8 mouse cellular contexts compared by ENCODE assay signal in the genomic region with DNA sequence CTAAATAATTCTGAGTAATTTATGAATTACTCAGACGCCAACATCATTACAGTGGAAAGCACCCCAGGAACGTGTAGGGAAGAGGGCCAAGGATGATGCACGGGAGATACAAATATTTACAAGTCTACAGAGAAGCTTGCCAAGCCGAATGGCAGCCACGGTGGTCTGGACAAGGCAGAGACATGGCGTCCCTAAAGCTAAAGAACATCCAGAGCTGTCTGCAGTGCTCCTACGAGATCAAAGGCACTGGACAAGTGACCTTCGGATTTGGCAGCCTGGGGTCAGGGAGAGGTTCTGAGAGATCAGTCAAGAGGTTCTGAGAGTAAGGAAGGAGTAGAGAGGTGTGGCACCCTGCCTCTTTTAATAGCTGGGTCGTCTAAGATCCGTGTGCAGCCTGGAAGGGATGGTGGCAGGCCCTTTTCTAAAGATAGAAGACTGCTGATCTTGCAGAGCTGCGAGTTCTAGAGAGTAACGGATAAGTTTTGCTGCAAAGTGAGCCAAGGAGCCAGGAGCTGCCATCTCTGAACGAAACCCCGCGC. TPM values are rescaled to one million over a fixed set of nuclear protein-coding genes. Genes with fewer than 3 reads are reported as not detected.
A peak's percentile ranks its signal among the peaks of the same experiment; 100 is the strongest.
DNase-seq lines count a peak whose midpoint lies in the region; ATAC-seq lines count a peak whose summit lies in the region.

No protein-coding gene starts in this region.

- H3K27ac ChIP-seq in kidney, embryonic 15.5 days, result peak overlapping the region; percentile 91
- 0 out of 2 replicates have a peak overlapping the region, but pooled peaks have one; percentile 1 for H3K27ac ChIP-seq in forebrain, embryonic 16.5 days (ENCODE audit: low read length)
- peak overlapping the region; percentile 36; the same call in 1 of the 2 replicates for H3K27ac ChIP-seq in lung, embryonic 16.5 days (ENCODE audit: low read length)

- 44% methylated on average over 15 of the region's 15 CpGs for WGBS in kidney, embryonic 15.5 days
- 44% methylated on average over 15 of the region's 15 CpGs for WGBS in forebrain, embryonic 16.5 days
- WGBS in lung, embryonic 16.5 days, result 24% methylated on average over 15 of the region's 15 CpGs

- peak overlapping the region; percentile 84 for H3K4me3 ChIP-seq in kidney, embryonic 15.5 days (replicated peaks)
- H3K4me3 ChIP-seq in forebrain, embryonic 16.5 days (replicated peaks; ENCODE audit: low read length), result peak overlapping the region; percentile 79
- peak overlapping the region; percentile 70 for H3K4me3 ChIP-seq in lung, embryonic 16.5 days (ENCODE audit: low read length)

- no peaks in the 10 kb centered on the region for H3K36me3 ChIP-seq in kidney, embryonic 15.5 days
- H3K36me3 ChIP-seq in forebrain, embryonic 16.5 days (ENCODE audit: control insufficient read depth, insufficient read depth), result no peaks in the 10 kb centered on the region
- no peaks in the 10 kb centered on the region for H3K36me3 ChIP-seq in lung, embryonic 16.5 days (ENCODE audit: control insufficient read depth, insufficient read depth, low read length)

- no peaks in the 10 kb centered on the region for H3K27me3 ChIP-seq in kidney, embryonic 15.5 days
- no peaks in the 10 kb centered on the region for H3K27me3 ChIP-seq in forebrain, embryonic 16.5 days (replicated peaks; ENCODE audit: control insufficient read depth, insufficient read depth, low read length)
- no peaks in the 10 kb centered on the region for H3K27me3 ChIP-seq in lung, embryonic 16.5 days (ENCODE audit: control insufficient read depth, insufficient read depth, low read depth, low read length)

- no peaks in the 10 kb centered on the region for H3K9me3 ChIP-seq in kidney, embryonic 15.5 days (replicated peaks)
- no peaks in the 10 kb centered on the region for H3K9me3 ChIP-seq in forebrain, embryonic 16.5 days (ENCODE audit: control insufficient read depth, low read length)
- no peaks in the 10 kb centered on the region for H3K9me3 ChIP-seq in lung, embryonic 16.5 days (ENCODE audit: control insufficient read depth, low read length)

- peaks cover 21% of the 10 kb centered on the region for H3K4me1 ChIP-seq in kidney, embryonic 15.5 days
- H3K4me1 ChIP-seq in forebrain, embryonic 16.5 days (replicated peaks; ENCODE audit: control insufficient read depth, insufficient read depth, low read length), result peaks cover 10% of the 10 kb centered on the region
- H3K4me1 ChIP-seq in lung, embryonic 16.5 days (replicated peaks; ENCODE audit: control insufficient read depth, insufficient read depth, low read length), result peaks cover 6% of the 10 kb centered on the region

- H3K9ac ChIP-seq in kidney, embryonic 15.5 days, result peak overlapping the region; percentile 83
- H3K9ac ChIP-seq in forebrain, embryonic 16.5 days (replicated peaks; ENCODE audit: low read depth, low read length), result peak overlapping the region; percentile 89
- peak overlapping the region; percentile 65 for H3K9ac ChIP-seq in lung, embryonic 16.5 days (ENCODE audit: low read length)

- peak; percentile 15 for ATAC-seq in kidney, embryonic 15.5 days (replicated peaks; ENCODE audit: low FRiP score)
- ATAC-seq in forebrain, embryonic 16.5 days, result no peak
- ATAC-seq in lung, embryonic 16.5 days (ENCODE audit: low read depth), result peak; percentile 13

- peak overlapping the region; percentile 83 for H3K4me2 ChIP-seq in kidney, embryonic 15.5 days
- H3K4me2 ChIP-seq in forebrain, embryonic 16.5 days (ENCODE audit: low read length), result peak overlapping the region; percentile 80
- peak overlapping the region; percentile 64 for H3K4me2 ChIP-seq in lung, embryonic 16.5 days (ENCODE audit: low read depth, low read length)

- DNase-seq in kidney, postnatal 4 days, result no peak
- peak; percentile 24 to 49 for DNase-seq in adrenal gland, postnatal 36 days
- no peak for DNase-seq in retina, embryonic 14.5 days (ENCODE audit: low spot score)
- no peak for DNase-seq in layer of hippocampus, adult 18-20 months (ENCODE audit: low spot score in 2 of 2)
- no peak for DNase-seq in spleen, postnatal 36 days (ENCODE audit: low spot score in 2 of 2)

RNA-seq across cellular contexts. Expression of gene Dap, which starts 0.4 kb away (rescaled TPM):
- polyA plus RNA-seq in kidney, embryonic 15.5 days (2015; fragmentation: Nextera tagmentation; extraction: Ambion mirVana), result 86.3 TPM in 2 replicates
- total RNA-seq in adrenal gland, postnatal 36 days (2021), result 10 to 100 TPM; 83.5 to 88.7 TPM
- polyA plus RNA-seq in forebrain, embryonic 16.5 days (2015; fragmentation: Nextera tagmentation; extraction: Ambion mirVana), result 18.0 and 20.4 TPM in 2 replicates
- polyA plus RNA-seq in lung, embryonic 16.5 days (2015; fragmentation: Nextera tagmentation; extraction: Ambion mirVana), result 83.5 and 93.4 TPM in 2 replicates
- 1 to 10 TPM; 7.5 to 8.5 TPM for total RNA-seq in layer of hippocampus, adult 18-20 months (2021)

Comparison
In these comparisons a context has a peak if more than half of its experiments do, and no peak if none do; other contexts are left out.
1. H3K27ac ChIP-seq: peak in every context shown above with its lines; median percentile 91 in kidney, embryonic 15.5 days; 36 in lung, embryonic 16.5 days; 1 in forebrain, embryonic 16.5 days.
2. DNase-seq: peak in adrenal gland, postnatal 36 days (2 of 2); none in kidney, postnatal 4 days (0 of 2), retina, embryonic 14.5 days (single experiment), layer of hippocampus, adult 18-20 months (0 of 2) and spleen, postnatal 36 days (0 of 2).
3. Peak in every context shown above with its lines, with median percentiles within 50 percentile points of each other: H3K4me2 ChIP-seq, H3K4me3 ChIP-seq and H3K9ac ChIP-seq.